Mouse (Mus musculus): ENCODE data around the gene Gm49358. TPM values are rescaled to one million over a fixed set of nuclear protein-coding genes. Genes with fewer than 3 reads are reported as not detected.

Gene Gm49358
- polyA plus RNA-seq, 1 experiment = not detected

GRCm38 (mm10) chr10:86821014-86821413 lies 57.2 kb downstream of the Gm49358 start:
- Histone ChIP-seq H3K27ac (ENCODE audit: insufficient read depth, low read length) (no peak overlapping the region), H3K27me3 (ENCODE audit: control insufficient read depth, insufficient read depth, low read length) (no peaks in the 10 kb centered on the region), H3K4me1 (ENCODE audit: control insufficient read depth, insufficient read depth, insufficient read length) (no peaks in the 10 kb centered on the region), H3K4me3 (ENCODE audit: extremely low read depth, insufficient read depth, insufficient read length) (no peak overlapping the region), H3K36me3 (ENCODE audit: control insufficient read depth, insufficient read depth, low read length) (peaks cover 15% of the 10 kb centered on the region; the same call in 1 of the 2 replicates)
- TF ChIP-seq POLR2A (IDR thresholded peaks at IDR 0.05; ENCODE audit: low read depth, low read length) (no peak), CTCF (IDR thresholded peaks at IDR 0.05; ENCODE audit: extremely low read depth, insufficient read depth, insufficient read length, insufficient replicate concordance) (no peak)
- no peak for DNase-seq (ENCODE audit: low read depth in 1 of 2, low spot score in 2 of 2)
- WGBS = 94% methylated on average over 7 of the region's 7 CpGs

GRCm38 (mm10) chr10:86824093-86824492 lies 60.3 kb downstream of the Gm49358 start:
- no peak overlapping the region for H3K27ac ChIP-seq (ENCODE audit: insufficient read depth, low read length)
- H3K4me1 ChIP-seq (ENCODE audit: control insufficient read depth, insufficient read depth, insufficient read length) = no peaks in the 10 kb centered on the region; the same call in 1 of the 2 replicates
- WGBS = 93% methylated on average over 6 of the region's 6 CpGs
- peaks cover 14% of the 10 kb centered on the region; the same call in 1 of the 2 replicates for H3K36me3 ChIP-seq (ENCODE audit: control insufficient read depth, insufficient read depth, low read length)
- no peak for DNase-seq (ENCODE audit: low read depth in 1 of 2, low spot score in 2 of 2)
- no peak for TF ChIP-seq CTCF (IDR thresholded peaks at IDR 0.05; ENCODE audit: extremely low read depth, insufficient read depth, insufficient read length, insufficient replicate concordance)
- TF ChIP-seq POLR2A (IDR thresholded peaks at IDR 0.05; ENCODE audit: low read depth, low read length) = no peak
- no peaks in the 10 kb centered on the region for H3K27me3 ChIP-seq (ENCODE audit: control insufficient read depth, insufficient read depth, low read length)
- no peak overlapping the region for H3K4me3 ChIP-seq (ENCODE audit: extremely low read depth, insufficient read depth, insufficient read length)

- DNase-seq (ENCODE audit: low read depth in 1 of 2, low spot score in 2 of 2) = no peak
- no peak overlapping the region for H3K27ac ChIP-seq (ENCODE audit: insufficient read depth, low read length)
- H3K36me3 ChIP-seq (ENCODE audit: control insufficient read depth, insufficient read depth, low read length) = peaks cover 14% of the 10 kb centered on the region; the same call in 1 of the 2 replicates
- no peaks in the 10 kb centered on the region; the same call in 1 of the 2 replicates for H3K4me1 ChIP-seq (ENCODE audit: control insufficient read depth, insufficient read depth, insufficient read length)
- 97% methylated on average over 14 of the region's 14 CpGs for WGBS
- no peak overlapping the region for H3K4me3 ChIP-seq (ENCODE audit: extremely low read depth, insufficient read depth, insufficient read length)
- TF ChIP-seq POLR2A (IDR thresholded peaks at IDR 0.05; ENCODE audit: low read depth, low read length) (no peak), CTCF (IDR thresholded peaks at IDR 0.05; ENCODE audit: extremely low read depth, insufficient read depth, insufficient read length, insufficient replicate concordance) (no peak)
- no peaks in the 10 kb centered on the region for H3K27me3 ChIP-seq (ENCODE audit: control insufficient read depth, insufficient read depth, low read length)
Measured at GRCm38 (mm10) chr10:86824871-86825270, 61.1 kb downstream of the Gm49358 start.

- no peak for DNase-seq (ENCODE audit: low read depth in 1 of 2, low spot score in 2 of 2)
- H3K27me3 ChIP-seq (ENCODE audit: control insufficient read depth, insufficient read depth, low read length) = no peaks in the 10 kb centered on the region
- TF ChIP-seq CTCF (IDR thresholded peaks at IDR 0.05; ENCODE audit: extremely low read depth, insufficient read depth, insufficient read length, insufficient replicate concordance) = no peak
- WGBS = 78% methylated on average over 10 of the region's 10 CpGs
- H3K27ac ChIP-seq (ENCODE audit: insufficient read depth, low read length) = no peak overlapping the region
- no peak overlapping the region for H3K4me3 ChIP-seq (ENCODE audit: extremely low read depth, insufficient read depth, insufficient read length)
- peaks cover 8% of the 10 kb centered on the region; the same call in 1 of the 2 replicates for H3K36me3 ChIP-seq (ENCODE audit: control insufficient read depth, insufficient read depth, low read length)
- no peaks in the 10 kb centered on the region; the same call in 1 of the 2 replicates for H3K4me1 ChIP-seq (ENCODE audit: control insufficient read depth, insufficient read depth, insufficient read length)
Measured at GRCm38 (mm10) chr10:86825871-86826522, 62.2 kb downstream of the Gm49358 start.

- peaks cover 9% of the 10 kb centered on the region; the same call in 1 of the 2 replicates for H3K36me3 ChIP-seq (ENCODE audit: control insufficient read depth, insufficient read depth, low read length)
- TF ChIP-seq POLR2A (IDR thresholded peaks at IDR 0.05; ENCODE audit: low read depth, low read length) (no peak), CTCF (IDR thresholded peaks at IDR 0.05; ENCODE audit: extremely low read depth, insufficient read depth, insufficient read length, insufficient replicate concordance) (no peak)
- 67% methylated on average over 3 of the region's 3 CpGs for WGBS
- H3K4me3 ChIP-seq (ENCODE audit: extremely low read depth, insufficient read depth, insufficient read length) = no peak overlapping the region
- H3K27me3 ChIP-seq (ENCODE audit: control insufficient read depth, insufficient read depth, low read length) = no peaks in the 10 kb centered on the region
- no peak overlapping the region for H3K27ac ChIP-seq (ENCODE audit: insufficient read depth, low read length)
- no peaks in the 10 kb centered on the region; the same call in 1 of the 2 replicates for H3K4me1 ChIP-seq (ENCODE audit: control insufficient read depth, insufficient read depth, insufficient read length)
- no peak for DNase-seq (ENCODE audit: low read depth in 1 of 2, low spot score in 2 of 2)
Measured at GRCm38 (mm10) chr10:86826929-86827328, 63.2 kb downstream of the Gm49358 start.

DNA sequence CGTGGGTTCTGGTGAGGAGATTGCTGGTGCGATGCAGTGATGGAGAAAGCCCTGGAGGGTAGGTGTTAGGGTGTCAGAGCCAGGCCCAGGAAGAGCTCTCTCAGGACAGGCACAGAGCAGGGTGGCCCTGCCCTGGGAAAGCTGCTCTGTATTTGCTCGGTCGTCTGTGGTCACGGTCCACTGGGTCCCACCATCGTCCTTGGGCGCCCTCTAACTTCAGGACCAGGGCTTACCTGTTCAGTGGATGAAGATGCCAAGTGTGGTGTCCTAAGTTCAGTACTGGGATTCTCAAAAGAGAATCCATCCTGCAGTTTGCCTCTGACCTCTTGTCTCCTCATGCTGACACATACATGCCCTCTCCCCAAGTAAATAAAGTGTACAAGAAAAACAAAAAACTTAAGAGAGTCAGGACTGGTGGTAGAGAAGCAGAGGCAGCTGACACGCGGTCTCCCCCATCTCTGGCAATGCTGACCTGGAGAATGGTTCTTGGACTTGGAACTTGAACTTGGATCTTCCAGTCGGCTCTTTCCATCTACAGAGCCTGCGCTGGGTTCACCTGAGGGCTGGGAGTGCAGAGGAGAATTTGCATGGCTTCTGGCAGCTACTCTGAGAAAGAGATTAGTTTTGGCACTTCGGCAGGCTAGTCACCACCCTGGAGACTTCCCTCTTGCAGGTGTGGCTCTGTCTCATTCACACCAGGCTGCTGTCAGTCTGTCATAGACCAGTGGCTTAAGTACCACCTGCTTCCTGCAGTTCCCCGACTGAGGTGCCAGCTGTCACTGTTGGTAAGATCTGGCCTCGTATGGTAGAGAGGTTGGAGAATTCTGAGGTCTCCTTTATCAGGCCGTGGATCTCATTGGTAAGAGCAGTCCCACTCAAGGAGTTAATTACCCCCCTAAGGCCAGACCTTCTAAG lies 64.7 kb downstream of the Gm49358 start:
- H3K4me3 ChIP-seq (ENCODE audit: extremely low read depth, insufficient read depth, insufficient read length) = no peak overlapping the region
- TF ChIP-seq CTCF (IDR thresholded peaks at IDR 0.05; ENCODE audit: extremely low read depth, insufficient read depth, insufficient read length, insufficient replicate concordance) (peak; percentile 32; the same call in 1 of the 2 replicates), POLR2A (IDR thresholded peaks at IDR 0.05; ENCODE audit: low read depth, low read length) (no peak)
- DNase-seq (ENCODE audit: low read depth in 1 of 2, low spot score in 2 of 2) = peak; percentile 9 to 42
- H3K27me3 ChIP-seq (ENCODE audit: control insufficient read depth, insufficient read depth, low read length) = no peaks in the 10 kb centered on the region
- H3K4me1 ChIP-seq (ENCODE audit: control insufficient read depth, insufficient read depth, insufficient read length) = no peaks in the 10 kb centered on the region; the same call in 1 of the 2 replicates
- H3K27ac ChIP-seq (ENCODE audit: insufficient read depth, low read length) = no peak overlapping the region
- 41% methylated on average over 15 of the region's 15 CpGs for WGBS
- H3K36me3 ChIP-seq (ENCODE audit: control insufficient read depth, insufficient read depth, low read length) = peaks cover 6% of the 10 kb centered on the region; the same call in 1 of the 2 replicates
